Mouse (Mus musculus) G1E (cell line): ENCODE results near the gene Fancd2. TPM values are rescaled to one million over a fixed set of nuclear protein-coding genes. Genes with fewer than 3 reads are reported as not detected.

ENCODE experiments used
- ATAC-seq: 2 replicates; pipeline ENCODE4 v1.8.0; 2016; ENCODE audit warnings: mild to moderate bottlenecking; ENCODE audit not compliant: insufficient number of reproducible peaks, poor library complexity, low FRiP score, severe bottlenecking; ENCODE audit errors: extremely low read depth
- DNase-seq: peaks from one replicate; pipeline ENCODE4 v3.0.0; 2012; ENCODE audit warnings: low spot score
- H3K27me3 ChIP-seq: 2 replicates; pipeline ENCODE4 v1.6.1; 2012; ENCODE audit warnings: mild to moderate bottlenecking, low read length, inconsistent platforms; ENCODE audit not compliant: insufficient read depth
- H3K36me3 ChIP-seq: replicated peaks from 2 replicates; pipeline ENCODE3; 2012; ENCODE audit warnings: mild to moderate bottlenecking, inconsistent platforms
- H3K4me1 ChIP-seq: 2 replicates; pipeline ENCODE4 v1.6.1; 2012; ENCODE audit warnings: low read depth, low read length, inconsistent platforms, mixed read lengths; ENCODE audit not compliant: insufficient read depth
- H3K4me3 ChIP-seq: 2 replicates; pipeline ENCODE4 v1.5.1; 2012; ENCODE audit warnings: low read depth, mild to moderate bottlenecking, inconsistent platforms, low read length, moderate library complexity, mixed read lengths
- H3K9me3 ChIP-seq: replicated peaks from 2 replicates; pipeline ENCODE4 v1.6.1; 2012; ENCODE audit warnings: inconsistent platforms
- CTCF ChIP-seq: IDR thresholded peaks from 2 replicates; pipeline ENCODE4 v1.5.1; 2012; ENCODE audit warnings: low read depth, low read length, inconsistent platforms, mixed read lengths
- GATA1 ChIP-seq: IDR thresholded peaks from 2 replicates; pipeline ENCODE4 v1.6.1; 2012; ENCODE audit warnings: borderline replicate concordance, low read length, inconsistent platforms, mixed read lengths
- GATA2 ChIP-seq: IDR thresholded peaks from 2 replicates; pipeline ENCODE4 v1.6.1; 2012; ENCODE audit warnings: low read depth, low read length, inconsistent platforms, borderline replicate concordance
- POLR2AphosphoS5 ChIP-seq: IDR thresholded peaks from 2 replicates; pipeline ENCODE4 v1.6.1; 2012; ENCODE audit warnings: low read depth, low read length, inconsistent platforms; ENCODE audit not compliant: insufficient replicate concordance
- TAL1 ChIP-seq: conservative IDR thresholded peaks from 2 replicates; pipeline ENCODE4 v1.6.1; 2012; ENCODE audit warnings: low read depth, low read length, inconsistent platforms, mixed read lengths
- polyA plus RNA-seq: library from polyadenylated mRNA; stranded (reverse); fragments of >175 nt; gene quantifications from 2 replicates; pipeline ENCODE4 v1.2.3, GENCODE M21; 2012
- total RNA-seq, 2 experiments: library from RNA; stranded (forward) in 1 of 2; stranded (reverse) in 1 of 2; fragments of 200-1000 nt in 1 of 2; fragments of >200 nt in 1 of 2; fragmentation: Nextera tagmentation in 1 of 2; gene quantifications; 2 replicates each; pipeline ENCODE4 v1.2.3; 2014 to 2017

Gene Fancd2
- total and polyA plus RNA-seq, 3 experiments = 2.2 to 83.5 (median 41.1) TPM

GRCm38 (mm10) chr6:113603993-113604392, 72.5 kb downstream of the Fancd2 start:
- DNase-seq (no peak), ATAC-seq (no peak)
- no peak for TF ChIP-seq POLR2AphosphoS5
- TF ChIP-seq GATA2 = no peak
- TF ChIP-seq GATA1 = no peak
- TF ChIP-seq TAL1 = no peak
- TF ChIP-seq CTCF = no peak
- Histone ChIP-seq H3K27me3 (no peaks in the 10 kb centered on the region), H3K9me3 (no peaks in the 10 kb centered on the region), H3K36me3 (peaks cover 41% of the 10 kb centered on the region), H3K4me1 (peaks cover 36% of the 10 kb centered on the region), H3K4me3 (peak overlapping the region; percentile 95)

DNA sequence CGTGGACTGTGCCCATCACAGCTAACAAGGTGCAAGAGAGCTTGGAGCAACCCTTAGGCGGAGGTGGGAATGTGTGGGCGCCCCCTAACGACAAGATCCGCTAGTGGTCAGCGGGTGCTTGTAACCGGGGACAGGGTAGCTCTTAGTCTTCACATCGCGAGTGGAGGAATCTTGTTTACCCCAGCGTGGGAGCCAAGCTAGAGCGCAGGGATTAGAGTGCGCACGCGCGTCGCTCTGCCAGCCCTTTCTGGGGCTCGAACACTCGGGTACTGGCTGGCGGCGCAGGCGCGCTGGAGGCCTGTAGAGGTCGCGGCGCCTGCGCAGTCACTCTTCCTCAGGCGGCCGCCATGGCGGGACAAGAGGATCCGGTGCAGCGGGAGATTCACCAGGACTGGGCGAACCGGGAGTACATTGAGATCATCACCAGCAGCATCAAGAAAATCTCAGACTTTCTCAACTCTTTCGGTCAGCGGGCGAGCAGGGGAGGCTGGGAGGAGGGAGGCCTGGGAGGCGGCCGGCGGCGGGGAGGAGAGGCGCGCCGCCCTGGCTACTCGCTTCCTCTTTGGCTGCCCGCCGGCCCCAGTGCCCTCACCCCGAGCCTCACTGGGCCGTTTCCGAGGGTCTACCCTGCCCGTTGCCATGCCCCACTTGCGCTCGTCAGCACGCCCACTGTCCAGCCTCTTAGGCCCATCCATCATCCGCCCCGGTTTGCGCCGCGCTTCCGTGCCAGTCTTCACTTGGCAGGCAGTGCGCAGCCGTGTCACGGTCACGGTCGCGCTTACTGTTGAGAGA, 73.1 kb downstream of the Fancd2 start, which contains the start of gene Brk1:
Gene Brk1 (plus strand): TSS at position 341 of the 792 bp plus-strand sequence.
- peak within 1 kb of the TSS; percentile 95 for H3K4me3 ChIP-seq
- peak; percentile 77 for ATAC-seq
- TF ChIP-seq GATA1 (no peak), CTCF (no peak), POLR2AphosphoS5 (no peak), GATA2 (no peak), TAL1 (no peak)
- H3K36me3 ChIP-seq = peaks cover 44% of the 10 kb centered on the region
- no peaks in the 10 kb centered on the region for H3K9me3 ChIP-seq
- H3K4me1 ChIP-seq = peaks cover 36% of the 10 kb centered on the region
- DNase-seq = peak; percentile 84
- H3K27me3 ChIP-seq = no peaks in the 10 kb centered on the region

- ATAC-seq = no peak
- no peak for TF ChIP-seq POLR2AphosphoS5
- TF ChIP-seq CTCF = no peak
- no peak for TF ChIP-seq TAL1
- no peak for TF ChIP-seq GATA1
- no peak for TF ChIP-seq GATA2
- Histone ChIP-seq H3K36me3 (peaks cover 44% of the 10 kb centered on the region), H3K4me1 (peaks cover 36% of the 10 kb centered on the region), H3K27me3 (no peaks in the 10 kb centered on the region), H3K9me3 (no peaks in the 10 kb centered on the region), H3K4me3 (peak overlapping the region; percentile 95)
- no peak for DNase-seq
Measured at GRCm38 (mm10) chr6:113605224-113605545, 73.7 kb downstream of the Fancd2 start.

GRCm38 (mm10) chr6:113608871-113609270, 77.4 kb downstream of the Fancd2 start:
- DNase-seq (no peak), ATAC-seq (no peak)
- TF ChIP-seq TAL1 = no peak
- no peak for TF ChIP-seq CTCF
- TF ChIP-seq GATA1 = no peak
- TF ChIP-seq GATA2 = no peak
- no peak for TF ChIP-seq POLR2AphosphoS5
- Histone ChIP-seq H3K9me3 (no peaks in the 10 kb centered on the region), H3K4me3 (no peak overlapping the region), H3K27me3 (no peaks in the 10 kb centered on the region), H3K4me1 (peaks cover 30% of the 10 kb centered on the region), H3K36me3 (peaks cover 75% of the 10 kb centered on the region)

DNA sequence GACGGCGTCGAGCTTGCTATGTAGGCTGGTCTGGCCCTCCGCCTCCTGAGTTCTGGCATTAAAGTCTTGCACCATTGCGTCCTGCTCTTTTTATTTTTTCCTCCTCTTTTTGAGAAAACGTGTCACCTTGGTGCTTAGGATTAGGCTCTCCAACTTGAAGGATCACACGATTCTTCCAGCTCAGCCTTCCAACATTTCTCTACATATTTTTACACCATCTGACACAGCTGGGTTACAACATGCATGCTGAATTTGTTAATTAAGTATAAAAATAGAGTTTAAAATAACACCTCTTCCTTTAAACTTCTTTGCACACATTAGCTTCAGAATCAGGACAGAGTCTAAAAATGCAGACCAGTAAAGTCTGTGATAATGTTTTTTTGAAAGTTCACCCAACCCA, 77.8 kb downstream of the Fancd2 start:
- Histone ChIP-seq H3K4me1 (peaks cover 26% of the 10 kb centered on the region), H3K4me3 (no peak overlapping the region), H3K36me3 (peaks cover 79% of the 10 kb centered on the region), H3K27me3 (no peaks in the 10 kb centered on the region), H3K9me3 (no peaks in the 10 kb centered on the region)
- no peak for TF ChIP-seq CTCF
- TF ChIP-seq GATA1 = no peak
- TF ChIP-seq POLR2AphosphoS5 = no peak
- TF ChIP-seq TAL1 = no peak
- no peak for TF ChIP-seq GATA2
- ATAC-seq (no peak), DNase-seq (no peak)

- ATAC-seq (no peak), DNase-seq (no peak)
- Histone ChIP-seq H3K36me3 (peaks cover 96% of the 10 kb centered on the region), H3K4me3 (no peak overlapping the region), H3K4me1 (peaks cover 5% of the 10 kb centered on the region; the same call in 1 of the 2 replicates), H3K27me3 (no peaks in the 10 kb centered on the region), H3K9me3 (no peaks in the 10 kb centered on the region)
- TF ChIP-seq GATA2 = no peak
- TF ChIP-seq TAL1 = no peak
- no peak for TF ChIP-seq POLR2AphosphoS5
- no peak for TF ChIP-seq GATA1
- no peak for TF ChIP-seq CTCF
Measured at GRCm38 (mm10) chr6:113612258-113612969, 80.9 kb downstream of the Fancd2 start.

- ATAC-seq (no peak), DNase-seq (no peak)
- Histone ChIP-seq H3K4me3 (no peak overlapping the region), H3K36me3 (peaks cover 94% of the 10 kb centered on the region), H3K9me3 (no peaks in the 10 kb centered on the region), H3K27me3 (no peaks in the 10 kb centered on the region), H3K4me1 (peaks cover 4% of the 10 kb centered on the region)
- TF ChIP-seq GATA1 (no peak), POLR2AphosphoS5 (no peak), TAL1 (no peak), CTCF (no peak), GATA2 (no peak)
Measured at GRCm38 (mm10) chr6:113614152-113614551, 82.7 kb downstream of the Fancd2 start.
